Mouse (Mus musculus) cerebellum, adult 9-10 months (tissue): ENCODE results near the gene Best2.

ENCODE experiments used
- DNase-seq: peaks from one replicate; pipeline ENCODE4 v3.0.0; 2022

Gene Best2

DNA sequence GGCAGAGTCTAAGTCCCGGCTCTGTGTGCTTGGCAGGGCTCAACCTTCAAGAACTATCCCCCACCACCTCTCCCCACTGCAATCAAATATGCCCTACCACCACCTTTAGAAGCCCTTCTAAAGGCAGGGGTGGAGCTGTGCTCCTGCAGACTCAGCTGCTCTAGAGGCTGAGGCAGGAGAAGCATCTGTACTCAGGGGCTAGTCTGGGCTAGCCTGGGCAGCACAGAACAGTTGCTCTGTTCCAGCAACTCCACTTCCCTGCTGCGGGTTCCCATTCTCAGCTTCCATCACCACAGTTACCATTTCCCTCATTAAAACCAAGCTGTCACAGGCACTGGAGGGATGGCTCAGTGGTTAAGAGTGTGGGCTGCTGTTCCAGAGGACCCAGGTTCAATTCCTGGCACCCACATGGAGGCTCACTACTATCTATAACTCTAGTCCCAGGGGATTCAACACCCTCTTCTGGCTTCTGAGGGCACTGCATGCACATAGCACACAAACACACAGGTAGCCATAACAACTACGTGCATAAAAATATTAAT is 7.3 kb upstream of the Best2 start:
- no peak for DNase-seq

- DNase-seq = no peak
Observed at GRCm38 (mm10) chr8:85017209-85017608, 2.9 kb upstream of the Best2 start.

DNA sequence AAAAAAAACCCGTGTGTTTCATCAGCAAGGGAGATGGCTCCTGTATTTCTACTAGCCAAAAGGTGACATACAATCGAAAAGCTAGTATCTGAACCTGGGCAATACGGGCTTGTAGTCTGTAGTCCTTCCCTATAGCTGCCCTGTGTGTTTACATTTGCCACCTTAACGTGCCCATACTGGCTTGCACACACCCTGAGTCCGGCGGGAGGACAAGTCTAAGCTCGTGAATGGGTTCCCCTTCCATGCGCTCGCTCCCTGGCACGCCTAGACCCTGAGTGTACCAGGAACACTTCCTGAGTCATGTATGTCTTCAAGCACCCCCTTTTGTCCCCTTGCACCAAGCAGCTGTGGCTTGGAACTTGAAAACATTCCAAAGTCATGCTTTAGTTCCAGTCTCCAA is 2.4 kb upstream of the Best2 start:
- DNase-seq = no peak

GRCm38 (mm10) chr8:85013230-85013840 is 996 bp downstream of the Best2 start:
- DNase-seq = peak; percentile 81

GRCm38 (mm10) chr8:85011242-85011641 is 3.1 kb downstream of the Best2 start:
- no peak for DNase-seq

GRCm38 (mm10) chr8:85007686-85008085 is 6.6 kb downstream of the Best2 start:
- DNase-seq = no peak

- DNase-seq = peak; percentile 95
Observed at GRCm38 (mm10) chr8:84997649-84998295, 16.6 kb downstream of the Best2 start.

- DNase-seq = no peak
Observed at GRCm38 (mm10) chr8:84996978-84997377, 17.4 kb downstream of the Best2 start.

GRCm38 (mm10) chr8:84995680-84996079 is 18.7 kb downstream of the Best2 start:
- no peak for DNase-seq

- no peak for DNase-seq
Observed at GRCm38 (mm10) chr8:84994375-84994774, 20.0 kb downstream of the Best2 start.

GRCm38 (mm10) chr8:84990836-84991235 is 23.5 kb downstream of the Best2 start:
- peak; percentile 85 for DNase-seq

GRCm38 (mm10) chr8:84990349-84990748 is 24.0 kb downstream of the Best2 start, which contains the start of gene Hook2:
Gene Hook2, plus strand, starts transcription at chr8:84990603.
- peak; percentile 98 for DNase-seq

DNA sequence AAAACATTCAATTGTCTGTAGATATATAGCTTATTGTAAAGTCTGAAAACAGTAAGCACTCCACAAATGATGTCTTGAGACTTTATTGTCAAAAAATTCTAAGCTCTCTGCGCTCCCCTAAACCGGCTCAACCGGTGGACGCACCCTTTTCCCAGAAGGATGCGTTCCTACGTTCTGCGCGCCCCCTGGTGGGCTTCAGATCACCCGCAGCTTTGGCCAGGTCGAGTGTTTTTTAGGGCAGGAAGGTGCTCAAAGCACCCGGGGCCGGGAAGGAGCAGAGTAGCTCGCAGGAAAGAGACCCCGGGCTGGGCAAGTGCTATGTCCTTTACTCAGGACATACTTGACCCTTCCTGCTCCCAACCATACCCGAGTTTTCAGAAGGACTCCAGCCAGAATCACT is 24.5 kb downstream of the Best2 start:
- DNase-seq = peak; percentile 93

- DNase-seq = peak; percentile 78
Observed at GRCm38 (mm10) chr8:84989311-84989731, 25.0 kb downstream of the Best2 start.

- DNase-seq = peak; percentile 57
Observed at GRCm38 (mm10) chr8:84987903-84988302, 26.4 kb downstream of the Best2 start.

DNA sequence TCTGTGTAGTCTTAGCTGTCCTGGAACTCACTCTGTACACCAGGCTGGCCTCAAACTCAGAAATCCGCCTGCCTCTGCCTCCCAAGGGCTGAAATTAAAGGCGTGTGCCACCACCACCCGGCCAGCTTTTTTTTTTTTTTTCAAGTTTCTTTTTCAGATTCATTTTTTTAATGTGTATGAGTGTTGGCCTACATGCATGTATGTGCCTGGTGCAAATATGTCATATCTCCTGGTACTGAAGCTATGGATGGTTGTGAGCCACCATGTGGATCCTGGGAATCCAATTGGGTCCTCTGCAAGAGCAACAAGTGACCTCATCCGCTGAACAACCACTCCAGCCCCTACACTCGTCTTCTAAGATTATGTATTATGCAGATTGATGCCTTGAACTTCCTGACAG is 26.9 kb downstream of the Best2 start:
- DNase-seq = no peak

GRCm38 (mm10) chr8:84986379-84986945 is 27.9 kb downstream of the Best2 start:
- peak; percentile 40 for DNase-seq

DNA sequence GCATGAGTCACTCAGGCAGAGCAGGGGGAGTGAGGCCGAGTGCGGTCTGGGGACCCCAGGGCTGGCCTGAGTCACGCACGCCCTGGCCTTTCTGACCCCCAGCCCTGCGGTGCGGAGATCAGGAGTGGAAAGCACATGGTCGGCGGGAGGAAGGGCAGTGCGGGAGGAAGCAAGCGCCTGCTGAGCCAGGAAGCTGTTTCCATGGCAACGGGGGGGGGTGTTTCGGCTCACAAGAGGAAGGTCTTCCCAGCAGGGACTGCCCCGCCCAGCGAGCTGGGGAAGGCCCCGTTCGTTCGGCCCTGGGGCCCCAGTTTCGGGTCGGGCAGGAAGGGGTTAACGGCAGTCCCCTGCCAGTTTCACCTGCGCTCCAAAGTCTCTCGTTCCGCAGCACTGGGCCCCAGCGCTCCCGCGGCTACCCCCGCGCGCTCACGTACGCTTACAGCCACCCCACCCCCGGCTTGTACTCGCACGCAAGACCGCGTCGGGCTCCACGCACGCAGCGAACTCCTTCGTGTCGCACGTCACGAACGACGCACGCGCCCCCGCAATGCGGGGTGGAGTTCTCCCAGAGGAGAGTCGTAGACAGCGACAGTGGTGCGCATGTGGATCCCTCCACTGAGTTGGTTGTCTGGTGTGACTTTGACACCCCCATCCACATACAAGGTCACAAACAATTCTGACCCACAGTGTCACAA is 28.5 kb downstream of the Best2 start:
- peak; percentile 92 for DNase-seq

GRCm38 (mm10) chr8:84985049-84985683 is 29.2 kb downstream of the Best2 start:
- DNase-seq = no peak

- peak; percentile 64 for DNase-seq
Observed at GRCm38 (mm10) chr8:84984294-84985048, 29.9 kb downstream of the Best2 start.

GRCm38 (mm10) chr8:84982499-84983011 is 31.8 kb downstream of the Best2 start:
- DNase-seq = peak; percentile 44
